Mouse (Mus musculus): ENCODE results near the gene Tut4.

Tut4 gene

GRCm38 (mm10) chr4:108503023-108503422, 43.8 kb downstream of the Tut4 start:
- DNase-seq (ENCODE audit: extremely low spot score), result no peak

GRCm38 (mm10) chr4:108539701-108540100, 80.5 kb downstream of the Tut4 start:
- no peak for DNase-seq (ENCODE audit: extremely low spot score)

GRCm38 (mm10) chr4:108565026-108565425, 105.8 kb downstream of the Tut4 start:
- no peak for DNase-seq (ENCODE audit: extremely low spot score)

- no peak for DNase-seq (ENCODE audit: extremely low spot score)
Measured at GRCm38 (mm10) chr4:108572644-108573043, 113.4 kb downstream of the Tut4 start.

DNA sequence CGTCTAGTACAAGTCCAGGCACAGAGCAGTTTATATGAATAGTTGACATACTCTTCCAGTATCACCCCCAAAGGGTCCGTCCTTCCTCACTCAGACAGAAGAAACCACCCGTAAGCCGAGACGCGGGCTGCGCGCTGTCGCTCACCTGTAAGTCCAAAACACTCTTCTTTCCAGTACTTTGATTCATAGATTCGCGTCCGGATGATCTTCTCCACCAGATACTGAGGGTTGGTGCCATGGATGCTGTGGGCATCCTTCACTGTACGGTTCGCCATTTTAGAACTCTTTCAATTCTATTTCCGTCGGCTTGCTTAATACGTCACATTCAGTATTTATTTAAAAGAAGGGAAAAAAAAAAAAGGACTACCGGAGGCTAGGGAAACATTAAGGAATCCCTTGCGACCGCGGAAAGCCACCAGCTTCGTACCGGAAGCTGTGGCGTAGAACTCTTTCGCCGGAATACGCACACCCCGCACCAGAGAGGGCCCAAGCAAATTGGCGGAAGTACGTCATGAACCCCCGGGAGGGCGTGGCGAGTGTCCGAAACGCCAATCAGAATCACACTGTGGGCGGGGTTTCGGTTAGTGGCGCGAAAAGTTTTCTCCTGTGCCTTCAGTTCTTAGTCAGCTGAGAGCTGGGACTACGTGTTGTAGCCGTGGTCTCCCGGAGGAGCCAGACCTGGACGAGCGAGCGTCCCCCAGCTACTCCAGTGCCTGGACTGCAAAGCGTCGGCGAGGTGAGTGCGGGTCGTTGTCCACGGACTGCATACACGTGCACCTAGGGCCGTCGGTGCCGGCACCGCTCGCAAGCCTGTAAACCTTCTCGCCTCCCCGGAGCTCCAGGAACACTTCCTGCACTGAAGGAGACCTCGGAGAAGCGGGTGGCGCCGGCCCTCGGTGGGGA, 119.9 kb downstream of the Tut4 start, which contains the start of the genes Prpf38a and Orc1:
Prpf38a (minus strand) TSS at position 497 of the 903 bp plus-strand sequence.
Orc1 (plus strand) TSS at position 584 of the 903 bp plus-strand sequence.
- DNase-seq (ENCODE audit: extremely low spot score), result peak; percentile 98

DNA sequence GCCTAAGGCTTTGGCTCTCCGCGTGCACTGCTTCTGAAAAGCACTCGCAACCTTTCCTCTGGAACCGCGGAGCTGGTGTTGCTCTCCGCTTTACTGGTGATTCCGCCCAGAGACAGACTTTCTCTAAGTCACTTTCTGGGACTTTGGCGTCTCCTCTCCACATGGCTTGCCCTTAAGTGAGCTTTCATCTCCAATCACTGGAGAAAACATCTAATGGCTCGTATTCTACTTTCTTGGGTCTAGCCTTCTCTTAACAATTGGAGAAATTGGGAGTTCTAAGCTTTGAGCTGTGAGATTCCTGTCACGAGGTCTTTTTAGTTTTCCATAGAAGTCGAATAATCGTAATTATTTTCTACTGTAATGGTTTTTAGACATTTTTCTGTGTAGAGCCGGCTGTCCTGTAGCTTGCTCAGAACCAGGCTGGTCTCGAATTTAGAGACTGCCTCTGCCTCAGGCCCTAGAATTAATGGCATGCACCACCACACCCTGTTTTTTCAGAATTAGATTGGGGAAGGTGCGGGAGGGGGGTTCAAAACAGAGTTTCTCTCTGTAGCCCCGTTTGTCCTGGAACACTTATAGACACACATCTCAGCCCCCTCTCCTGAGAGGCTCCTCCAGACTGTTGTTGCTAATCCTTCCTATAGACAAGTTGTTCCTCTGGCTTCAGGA, 120.7 kb downstream of the Tut4 start:
- DNase-seq (ENCODE audit: extremely low spot score), result no peak

GRCm38 (mm10) chr4:108593376-108593775, 134.2 kb downstream of the Tut4 start:
- no peak for DNase-seq (ENCODE audit: extremely low spot score)

GRCm38 (mm10) chr4:108595785-108596184, 136.6 kb downstream of the Tut4 start:
- no peak for DNase-seq (ENCODE audit: extremely low spot score)

GRCm38 (mm10) chr4:108598306-108598705, 139.1 kb downstream of the Tut4 start:
- no peak for DNase-seq (ENCODE audit: extremely low spot score)

- DNase-seq (ENCODE audit: extremely low spot score), result no peak
Measured at GRCm38 (mm10) chr4:108601870-108602269, 142.6 kb downstream of the Tut4 start.

DNA sequence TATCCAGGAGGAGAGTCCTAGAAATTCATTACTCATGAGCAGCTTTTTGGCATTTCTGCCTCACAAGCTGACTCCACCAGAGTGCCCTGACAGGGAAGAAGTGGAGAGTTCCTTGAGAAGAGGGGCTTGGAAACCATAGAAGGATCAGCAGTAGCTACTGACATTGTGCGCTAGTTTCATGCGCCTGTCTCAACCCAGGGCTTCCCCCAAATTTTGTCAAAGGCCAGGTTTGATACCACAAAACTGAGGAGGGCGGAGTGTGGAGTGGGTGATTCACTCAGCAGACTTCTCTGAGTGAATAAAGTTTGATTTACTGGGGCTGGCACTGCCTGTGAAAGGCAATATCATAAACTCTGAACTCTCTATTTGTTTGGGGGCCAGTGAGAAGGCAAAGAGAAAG, 149.4 kb downstream of the Tut4 start:
- DNase-seq (ENCODE audit: extremely low spot score), result no peak

Measured in embryo, embryonic 9.5 days (tissue).